Mouse (Mus musculus) c-Kit-negative CD71-positive TER-119-positive erythroid progenitor cells, embryonic 14.5 days (primary cell): Measurements from ENCODE around the gene Tmem63b.
"Not testable (repeated sequence)": the region's sequence is repeated elsewhere in the genome, so short reads cannot be mapped to it uniquely, and the experiment has no call there.

Source experiments
- DNase-seq: peaks from one replicate; pipeline ENCODE4 v3.0.0-alpha.2; 2013; ENCODE audit warnings: low read depth, low spot score

The Tmem63b gene

GRCm38 (mm10) chr17:45623425-45623824, 63.3 kb downstream of the Tmem63b start:
- DNase-seq, result not testable (repeated sequence)

GRCm38 (mm10) chr17:45619386-45620256, 67.1 kb downstream of the Tmem63b start:
- no peak for DNase-seq

- DNase-seq, result no peak
These were observed 67.7 kb downstream of the Tmem63b start for GRCm38 (mm10) chr17:45618941-45619385.

- no peak for DNase-seq
These were observed 69.0 kb downstream of the Tmem63b start for GRCm38 (mm10) chr17:45617655-45618054.

GRCm38 (mm10) chr17:45616679-45617078, 70.0 kb downstream of the Tmem63b start:
- DNase-seq, result no peak

GRCm38 (mm10) chr17:45616046-45616650, 70.6 kb downstream of the Tmem63b start:
- DNase-seq, result no peak

- DNase-seq, result no peak
These were observed 73.8 kb downstream of the Tmem63b start for GRCm38 (mm10) chr17:45612921-45613320.

GRCm38 (mm10) chr17:45612008-45612407, 74.7 kb downstream of the Tmem63b start:
- no peak for DNase-seq
